Mouse (Mus musculus) kidney, embryonic 14.5 days (tissue): ENCODE data around the gene 2410131K14Rik. TPM values are rescaled to one million over a fixed set of nuclear protein-coding genes. Genes with fewer than 3 reads are reported as not detected.

Source experiments
- ATAC-seq: fragments of 200-750 bp; cut with Nextera tagmentation; 2 replicates; pipeline ENCODE4 v1.8.0; 2017; ENCODE audit warnings: moderate number of reproducible peaks, mild to moderate bottlenecking, moderate TSS enrichment, moderate library complexity; ENCODE audit not compliant: low FRiP score, low TSS enrichment
- H3K27ac ChIP-seq: fragments of 300-500 bp; sonication (generic); 2 replicates; pipeline ENCODE4 v1.5.1; 2014; ENCODE audit warnings: low read depth, mild to moderate bottlenecking, low read length, moderate library complexity, mixed read lengths
- H3K27me3 ChIP-seq: fragments of 300-500 bp; sonication (generic); 2 replicates; pipeline ENCODE4 v1.6.1; 2014; ENCODE audit warnings: mild to moderate bottlenecking, low read length; ENCODE audit not compliant: control insufficient read depth, insufficient read depth
- H3K36me3 ChIP-seq: fragments of 300-500 bp; sonication (generic); 2 replicates; pipeline ENCODE4 v1.6.1; 2014; ENCODE audit warnings: low read length, mixed read lengths; ENCODE audit not compliant: control insufficient read depth, insufficient read depth
- H3K4me1 ChIP-seq: fragments of 300-500 bp; sonication (generic); 2 replicates; pipeline ENCODE4 v1.6.1; 2014; ENCODE audit warnings: low read length, mixed read lengths; ENCODE audit not compliant: control insufficient read depth, insufficient read depth
- H3K4me2 ChIP-seq: fragments of 300-500 bp; sonication (generic); replicated peaks from 2 replicates; pipeline ENCODE4 v1.6.1; 2014; ENCODE audit warnings: low read depth, mild to moderate bottlenecking, low read length
- H3K4me3 ChIP-seq: fragments of 300-500 bp; sonication (generic); 2 replicates; pipeline ENCODE4 v1.5.1; 2014; ENCODE audit warnings: mild to moderate bottlenecking, low read length
- H3K9ac ChIP-seq: fragments of 300-500 bp; sonication (generic); 2 replicates; pipeline ENCODE4 v1.6.1; 2014; ENCODE audit warnings: low read depth, mild to moderate bottlenecking, low read length, moderate library complexity
- H3K9me3 ChIP-seq: fragments of 300-500 bp; sonication (generic); 2 replicates; pipeline ENCODE4 v1.6.1; 2016; ENCODE audit warnings: low read length; ENCODE audit not compliant: control insufficient read depth
- WGBS: fragments of 180-500 bp; shearing (Covaris S2); extraction: QIAGEN DNeasy Blood & Tissue Kit; methylation state at CpG from one replicate; pipeline ENCODE4 v1.1.7; 2014; 5-methylcytosine and 5-hydroxymethylcytosine counted together
- polyA plus RNA-seq: library from polyadenylated mRNA; unstranded; fragments of >200 nt; fragmentation: Nextera tagmentation; extraction: Ambion mirVana; gene quantifications from 2 replicates; pipeline ENCODE4 v1.2.1, GENCODE M21; 2014

Gene 2410131K14Rik
- polyA plus RNA-seq, result 8.4 and 10.9 TPM in 2 replicates

DNA sequence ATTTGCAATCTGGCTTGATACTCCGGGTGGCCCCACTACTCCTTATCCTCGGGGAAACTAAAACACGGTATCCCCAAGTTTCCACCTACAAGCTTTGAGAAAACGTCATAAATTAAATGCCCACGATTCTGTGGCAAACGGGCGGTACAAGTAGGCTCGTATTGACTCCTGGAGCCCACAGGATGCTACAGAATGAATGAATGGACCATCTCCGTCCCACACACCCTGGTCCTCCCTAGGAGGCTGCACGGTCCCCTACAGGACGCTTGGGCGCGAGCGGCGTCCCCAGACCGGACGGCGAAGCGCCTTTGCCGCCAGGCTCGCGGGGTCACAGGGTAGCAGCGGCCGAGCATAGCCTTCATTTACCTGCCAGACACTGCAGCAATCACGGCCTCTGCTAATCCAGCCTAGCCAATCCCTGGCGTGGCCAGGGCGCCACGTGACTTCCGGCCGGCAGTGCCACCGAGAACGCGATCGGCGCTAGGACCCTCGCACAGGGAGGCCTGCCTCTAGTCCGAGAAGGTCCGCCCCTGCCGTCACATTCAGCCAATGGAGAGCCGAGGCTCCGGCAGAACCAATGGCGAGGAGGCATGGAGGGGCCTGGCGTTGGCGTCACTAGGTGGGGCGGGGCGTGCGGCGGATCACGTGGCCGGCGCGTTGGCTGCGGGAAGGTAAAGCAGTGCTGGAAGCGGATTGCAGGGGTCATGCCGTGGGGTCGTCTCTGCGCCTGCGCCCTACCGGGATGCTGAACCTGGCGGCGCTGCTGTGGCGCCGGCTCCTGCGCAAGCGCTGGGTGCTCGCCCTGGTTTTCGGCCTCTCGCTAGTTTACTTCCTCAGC is at the start of gene 2410131K14Rik, which contains the start of gene Rnft2:
Gene 2410131K14Rik, plus strand, starts transcription at position 622 of the 838 bp plus-strand sequence.
Gene Rnft2, minus strand, starts transcription at position 511 of the 838 bp plus-strand sequence.
- Histone ChIP-seq H3K36me3 (peaks cover 13% of the 10 kb centered on the region; the same call in 1 of the 2 replicates), H3K27me3 (no peaks in the 10 kb centered on the region), H3K4me1 (peaks cover 15% of the 10 kb centered on the region), H3K9ac (peak within 1 kb of the TSS; percentile 72), H3K9me3 (no peaks in the 10 kb centered on the region), H3K4me3 (peak within 1 kb of the TSS; percentile 76), H3K4me2 (peak within 1 kb of the TSS; percentile 83), H3K27ac (peak within 1 kb of the TSS; percentile 69)
- WGBS, result under 1% methylated on average over 65 of the region's 68 CpGs
- ATAC-seq, result peak; percentile 100

DNA sequence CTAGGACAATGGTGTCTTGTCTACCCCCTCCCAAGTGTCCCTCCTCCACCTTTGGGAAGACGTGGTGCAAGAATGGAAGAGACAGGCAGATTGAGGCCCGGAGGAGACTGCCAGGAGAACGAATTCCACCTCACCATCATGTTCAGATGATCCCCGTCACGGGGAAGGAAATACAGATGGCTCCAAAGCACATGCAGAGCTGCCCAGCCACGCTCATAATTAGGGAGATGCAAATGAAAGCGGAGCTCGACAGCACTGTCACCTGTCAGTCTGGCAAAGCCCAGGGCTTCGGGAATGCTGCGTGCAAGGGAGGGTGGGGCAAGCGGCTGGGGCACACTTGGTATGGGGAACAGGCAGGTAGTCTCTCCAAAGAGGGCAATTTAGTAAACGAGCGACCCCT is 47.6 kb upstream of the 2410131K14Rik start:
- no peak overlapping the region for H3K9ac ChIP-seq
- H3K27me3 ChIP-seq, result no peaks in the 10 kb centered on the region
- H3K27ac ChIP-seq, result no peak overlapping the region
- no peak overlapping the region for H3K4me3 ChIP-seq
- no peak overlapping the region for H3K4me2 ChIP-seq
- WGBS, result 76% methylated on average over 13 of the region's 13 CpGs
- H3K9me3 ChIP-seq, result no peaks in the 10 kb centered on the region
- no peaks in the 10 kb centered on the region for H3K36me3 ChIP-seq
- no peaks in the 10 kb centered on the region for H3K4me1 ChIP-seq
- no peak for ATAC-seq

DNA sequence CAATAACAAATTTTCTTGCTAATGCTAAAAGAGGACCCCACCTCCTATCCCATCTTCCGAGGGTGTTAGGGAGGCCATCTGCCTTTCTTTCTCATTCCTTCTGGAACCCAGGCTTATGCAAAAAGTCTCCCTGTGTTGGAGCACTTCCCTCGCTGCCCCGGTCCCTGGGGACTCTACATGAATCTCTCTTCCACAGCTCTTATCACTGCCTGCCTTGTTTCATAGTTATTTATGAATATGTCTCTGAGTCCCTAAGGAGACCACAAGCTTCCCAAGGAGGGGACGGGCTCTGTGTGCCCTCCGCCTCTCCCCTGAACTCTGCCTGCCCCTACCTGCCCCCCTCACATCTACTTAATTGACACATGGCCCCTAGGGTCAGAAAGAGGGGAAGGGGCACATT is 45.4 kb upstream of the 2410131K14Rik start:
- Histone ChIP-seq H3K27ac (no peak overlapping the region), H3K36me3 (no peaks in the 10 kb centered on the region), H3K4me2 (no peak overlapping the region), H3K9ac (no peak overlapping the region), H3K9me3 (no peaks in the 10 kb centered on the region), H3K4me3 (no peak overlapping the region), H3K4me1 (peaks cover 13% of the 10 kb centered on the region), H3K27me3 (no peaks in the 10 kb centered on the region)
- WGBS, result 57% methylated on average over 5 of the region's 5 CpGs
- no peak for ATAC-seq

DNA sequence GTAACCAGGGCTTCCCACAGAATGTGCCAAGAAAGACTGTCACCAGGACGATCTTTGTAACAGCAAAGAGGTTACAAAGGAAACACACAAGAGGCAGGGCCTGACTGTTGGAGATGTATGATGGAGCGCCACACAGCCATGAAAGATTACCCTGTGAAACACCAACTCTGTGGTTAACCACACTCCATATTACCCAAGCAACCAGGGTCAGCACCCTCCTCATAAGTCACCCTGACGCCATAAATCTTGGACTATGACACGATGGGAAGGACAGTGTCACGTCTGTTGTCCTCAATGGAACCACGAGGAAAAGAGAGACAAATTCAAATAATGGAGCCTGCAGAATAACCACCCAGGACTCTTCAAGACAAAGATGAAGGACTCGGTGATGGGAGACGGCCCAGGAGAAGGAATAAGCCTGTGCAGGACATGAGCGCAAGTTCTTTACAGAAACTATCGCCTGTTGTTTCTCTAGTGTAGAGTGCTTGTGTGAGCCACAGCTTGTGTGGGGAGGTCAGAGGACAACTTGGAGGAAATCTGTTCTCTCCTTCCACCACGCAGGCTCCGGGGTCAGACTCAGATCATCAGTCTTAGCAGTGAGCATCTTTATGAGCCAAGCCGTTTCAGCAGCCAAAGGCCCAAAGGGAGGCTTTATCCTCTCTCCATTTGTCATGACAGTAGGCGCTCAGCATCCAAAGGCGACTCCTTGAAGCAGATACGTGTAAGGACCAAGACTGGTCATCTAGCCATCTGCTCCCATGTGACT is 40.2 kb upstream of the 2410131K14Rik start:
- 23% methylated on average over 16 of the region's 16 CpGs for WGBS
- H3K36me3 ChIP-seq, result no peaks in the 10 kb centered on the region
- no peaks in the 10 kb centered on the region for H3K9me3 ChIP-seq
- peak; percentile 38; the same call in 1 of the 2 replicates for ATAC-seq
- H3K4me3 ChIP-seq, result no peak overlapping the region
- no peak overlapping the region for H3K9ac ChIP-seq
- no peak overlapping the region for H3K27ac ChIP-seq
- no peak overlapping the region for H3K4me2 ChIP-seq
- no peaks in the 10 kb centered on the region for H3K27me3 ChIP-seq
- peaks cover 28% of the 10 kb centered on the region for H3K4me1 ChIP-seq

DNA sequence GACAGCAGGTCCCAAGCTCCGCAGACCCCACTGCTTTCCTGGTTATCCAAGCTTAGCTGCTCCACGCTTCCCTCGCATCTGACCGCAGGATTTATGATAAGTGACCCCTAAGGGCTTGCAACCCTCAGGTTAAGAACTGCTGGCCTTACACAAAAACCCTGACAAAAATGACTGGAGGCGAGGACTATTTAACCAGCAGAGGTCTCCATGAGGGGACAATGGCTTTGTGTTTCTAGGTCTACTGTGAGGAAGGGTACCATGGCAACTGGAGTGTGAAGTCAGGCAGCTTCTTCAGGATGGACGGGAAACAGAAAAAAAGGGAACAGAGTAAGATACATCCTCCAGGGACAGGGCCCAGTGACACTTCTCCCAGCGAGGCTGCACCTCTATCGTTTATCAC is 39.2 kb upstream of the 2410131K14Rik start:
- Histone ChIP-seq H3K9ac (no peak overlapping the region), H3K4me3 (no peak overlapping the region), H3K36me3 (no peaks in the 10 kb centered on the region), H3K9me3 (no peaks in the 10 kb centered on the region), H3K4me1 (peaks cover 28% of the 10 kb centered on the region), H3K4me2 (no peak overlapping the region), H3K27ac (no peak overlapping the region), H3K27me3 (no peaks in the 10 kb centered on the region)
- 46% methylated on average over 8 of the region's 8 CpGs for WGBS
- no peak for ATAC-seq

DNA sequence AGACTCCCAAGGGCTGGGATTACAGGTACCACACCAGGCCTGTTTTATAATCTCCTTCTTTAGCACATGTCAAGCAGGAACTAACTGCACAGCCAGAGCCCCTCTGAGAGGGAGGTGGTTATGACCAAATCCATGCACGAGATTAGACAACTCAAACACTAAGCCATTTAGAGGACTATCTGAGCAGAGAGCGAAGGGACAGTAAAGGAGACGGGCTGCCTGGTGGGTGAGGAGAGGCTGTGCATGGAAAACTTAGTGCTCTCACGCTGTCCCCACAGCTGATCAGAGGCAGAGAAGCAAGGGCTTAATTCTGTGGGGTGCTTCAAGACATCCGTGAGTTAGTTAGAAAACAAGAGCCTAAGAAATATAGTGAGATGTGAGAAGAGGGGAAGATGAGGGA is 31.0 kb upstream of the 2410131K14Rik start:
- Histone ChIP-seq H3K4me2 (peak overlapping the region; percentile 58), H3K4me3 (peak overlapping the region; percentile 29; the same call in 1 of the 2 replicates), H3K4me1 (peaks cover 8% of the 10 kb centered on the region; the same call in 1 of the 2 replicates), H3K9ac (peak overlapping the region; percentile 32; the same call in 1 of the 2 replicates), H3K9me3 (no peaks in the 10 kb centered on the region), H3K27ac (no peak overlapping the region), H3K27me3 (no peaks in the 10 kb centered on the region; the same call in 1 of the 2 replicates), H3K36me3 (no peaks in the 10 kb centered on the region)
- ATAC-seq, result no peak
- 27% methylated on average over 5 of the region's 5 CpGs for WGBS

DNA sequence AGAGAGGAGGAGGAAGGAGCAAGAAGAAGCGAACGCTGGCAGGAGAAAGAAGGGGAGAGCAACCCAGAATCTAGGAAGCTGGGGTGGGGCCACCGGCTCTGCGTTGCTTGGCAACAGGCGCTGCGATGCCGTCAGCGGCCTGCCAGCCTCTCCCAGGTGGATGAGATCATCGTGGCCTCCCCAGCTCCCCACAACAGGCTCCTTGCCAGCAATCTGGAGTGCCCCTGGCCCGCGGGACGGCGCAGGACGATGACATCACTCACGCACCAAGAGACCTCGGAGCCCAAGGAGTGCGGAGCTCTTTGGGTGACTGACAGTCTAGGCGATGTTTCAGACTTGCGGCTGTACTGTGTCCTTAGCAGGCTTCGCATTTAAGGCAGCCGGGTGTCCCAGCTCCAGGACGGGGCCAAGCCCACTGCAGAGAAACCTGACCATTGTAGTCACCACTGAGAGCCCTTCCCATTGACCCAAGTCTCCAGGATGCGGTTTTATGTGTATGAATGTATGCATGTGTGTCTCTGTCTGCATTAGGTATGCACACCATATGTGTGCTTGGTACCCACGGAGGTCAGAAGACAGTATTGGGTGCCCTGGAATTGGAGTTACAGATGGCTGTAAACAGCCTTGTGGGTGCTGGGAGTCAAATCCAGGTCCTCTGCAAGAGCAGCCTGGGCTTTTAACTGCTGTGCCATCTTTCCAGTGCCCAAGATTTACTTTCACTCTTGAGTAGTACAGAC is 30.4 kb upstream of the 2410131K14Rik start:
- Histone ChIP-seq H3K36me3 (no peaks in the 10 kb centered on the region), H3K9ac (peak overlapping the region; percentile 32; the same call in 1 of the 2 replicates), H3K4me2 (peak overlapping the region; percentile 58), H3K27me3 (no peaks in the 10 kb centered on the region; the same call in 1 of the 2 replicates), H3K9me3 (no peaks in the 10 kb centered on the region), H3K27ac (no peak overlapping the region), H3K4me1 (peaks cover 8% of the 10 kb centered on the region; the same call in 1 of the 2 replicates), H3K4me3 (peak overlapping the region; percentile 29)
- 7% methylated on average over 24 of the region's 24 CpGs for WGBS
- ATAC-seq, result peak; percentile 69

DNA sequence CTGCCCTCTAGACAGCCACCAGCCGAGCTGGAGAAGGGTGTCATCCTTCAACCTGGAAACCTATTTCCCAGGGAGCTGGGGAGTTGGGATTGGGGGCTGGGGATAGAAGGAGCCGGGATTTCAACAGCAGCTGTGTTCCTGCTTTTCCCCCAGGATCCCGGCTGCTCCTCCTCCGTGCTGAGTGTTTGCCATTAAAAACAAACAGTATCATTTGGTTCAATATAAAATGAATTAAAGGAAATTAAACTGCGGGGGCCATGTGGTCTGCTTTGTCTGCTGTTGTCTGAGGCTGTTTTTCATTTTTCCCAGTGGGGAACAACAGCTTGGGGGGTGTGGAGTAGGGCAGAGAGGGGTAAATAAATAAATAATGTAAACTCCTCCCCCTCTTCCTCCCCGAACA is 27.6 kb upstream of the 2410131K14Rik start:
- WGBS, result 56% methylated on average over 6 of the region's 6 CpGs
- Histone ChIP-seq H3K27ac (no peak overlapping the region), H3K9ac (no peak overlapping the region), H3K9me3 (no peaks in the 10 kb centered on the region), H3K4me1 (peaks cover 8% of the 10 kb centered on the region; the same call in 1 of the 2 replicates), H3K27me3 (no peaks in the 10 kb centered on the region; the same call in 1 of the 2 replicates), H3K36me3 (no peaks in the 10 kb centered on the region; the same call in 1 of the 2 replicates), H3K4me3 (no peak overlapping the region), H3K4me2 (no peak overlapping the region)
- ATAC-seq, result peak; percentile 50; the same call in 1 of the 2 replicates
